Mouse (Mus musculus) liver, embryonic 14.5 days (tissue): ENCODE data around the gene Kpna7.

Experiments used
- CTCF ChIP-seq: IDR thresholded peaks from 2 replicates; pipeline ENCODE4 v1.5.1; 2016; ENCODE audit warnings: antibody characterized with exemption, low read depth, control low read depth
- EP300 ChIP-seq: IDR thresholded peaks from 2 replicates; pipeline ENCODE4 v1.6.1; 2016; ENCODE audit warnings: antibody characterized with exemption, low read depth

DNA sequence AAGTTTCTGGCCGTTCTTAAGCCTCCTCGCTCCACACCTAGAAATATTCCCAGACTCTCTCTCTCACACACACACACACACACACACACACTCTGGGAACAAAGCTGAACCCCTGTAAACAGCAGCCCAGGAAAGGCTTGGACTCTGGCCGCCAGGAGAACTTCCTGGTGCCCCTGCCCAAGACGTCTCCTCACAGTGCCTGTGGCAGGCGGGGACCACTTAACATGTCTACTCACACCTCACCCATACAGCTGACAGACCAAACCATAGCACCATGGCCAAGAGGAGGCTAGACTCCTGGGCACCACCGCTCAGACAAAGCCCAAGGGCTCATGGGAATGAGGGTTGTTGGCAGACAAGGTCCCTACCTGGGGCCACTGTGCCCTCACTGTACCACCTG is 140.5 kb downstream of the Kpna7 start:
- TF ChIP-seq CTCF, result no peak
- TF ChIP-seq EP300, result no peak
